Mouse (Mus musculus) MEL (cell line): ENCODE measurements at regions not wholly inside any gene's neighbourhood (a gene's known extent, or its start where the extent isn't known, plus 50 kb on each side); places are given as distances from the start of the nearest gene placed in this dataset.

ENCODE experiments used
- DNase-seq: peaks from one replicate; pipeline ENCODE4 v3.0.0; 2011; ENCODE audit warnings: low read depth, low spot score
- H3K27ac ChIP-seq: 2 replicates; pipeline ENCODE4 v1.5.1; 2012; ENCODE audit warnings: low read depth, mild to moderate bottlenecking, control low read depth, low read length, moderate library complexity; ENCODE audit not compliant: control insufficient read depth
- H3K27me3 ChIP-seq, 2 experiments: fragments of 150-350 bp in 1 of 2; sonication (generic) in 1 of 2; 2 replicates each; pipeline ENCODE4 v1.6.1; 2012; ENCODE audit warnings: low read length in 2 of 2, mild to moderate bottlenecking in 2 of 2, improper control_type of control experiment in 1 of 2, moderate library complexity in 1 of 2; ENCODE audit not compliant: insufficient read depth in 2 of 2, control insufficient read depth in 1 of 2
- H3K36me3 ChIP-seq, 2 experiments: 2 replicates each; pipeline ENCODE4 v1.6.1; 2012 to 2014; ENCODE audit warnings: low read length in 2 of 2, improper control_type of control experiment in 1 of 2, inconsistent platforms in 1 of 2, mild to moderate bottlenecking in 1 of 2; ENCODE audit not compliant: insufficient read depth in 2 of 2, control insufficient read depth in 1 of 2
- H3K4me1 ChIP-seq, 2 experiments: fragments of 150-350 bp in 1 of 2; sonication (generic) in 1 of 2; 2 replicates each; pipeline ENCODE4 v1.6.1; 2012; ENCODE audit warnings: low read length in 2 of 2, improper control_type of control experiment in 1 of 2, mild to moderate bottlenecking in 1 of 2; ENCODE audit not compliant: insufficient read depth in 2 of 2, control insufficient read depth in 1 of 2
- H3K4me3 ChIP-seq, 2 experiments: fragments of 150-350 bp in 1 of 2; sonication (generic) in 1 of 2; 2 replicates each; pipeline ENCODE4 v1.5.1; 2012; ENCODE audit warnings: low read depth in 2 of 2, low read length in 2 of 2, mild to moderate bottlenecking in 2 of 2, moderate library complexity in 2 of 2, control low read depth in 1 of 2, improper control_type of control experiment in 1 of 2; ENCODE audit not compliant: control insufficient read depth in 1 of 2, insufficient read depth in 1 of 2
- H3K79me2 ChIP-seq: 2 replicates; pipeline ENCODE4 v1.6.1; 2012; ENCODE audit warnings: mild to moderate bottlenecking, low read length, moderate library complexity; ENCODE audit not compliant: control insufficient read depth, poor library complexity, insufficient read depth
- H3K9ac ChIP-seq: 2 replicates; pipeline ENCODE4 v1.6.1; 2012; ENCODE audit warnings: low read depth, mild to moderate bottlenecking, control low read depth, low read length, moderate library complexity; ENCODE audit not compliant: control insufficient read depth, poor library complexity, severe bottlenecking
- H3K9me3 ChIP-seq: fragments of 150-350 bp; sonication (generic); replicated peaks from 2 replicates; pipeline ENCODE4 v1.6.1; 2012; ENCODE audit warnings: mild to moderate bottlenecking, low read length, improper control_type of control experiment, moderate library complexity; ENCODE audit not compliant: insufficient read depth
- CHD2 ChIP-seq: IDR thresholded peaks from 2 replicates; pipeline ENCODE4 v1.6.1; 2011; ENCODE audit warnings: low read length, improper control_type of control experiment
- CTCF ChIP-seq, 3 experiments: IDR thresholded peaks in 2 of 3; conservative IDR thresholded peaks in 1 of 3; 2 replicates each; pipeline ENCODE4 v1.5.1; 2011 to 2012; ENCODE audit warnings: low read length in 3 of 3, low read depth in 2 of 3, mild to moderate bottlenecking in 2 of 3, improper control_type of control experiment in 1 of 3, inconsistent platforms in 1 of 3, mixed read lengths in 1 of 3, moderate library complexity in 1 of 3; ENCODE audit not compliant: control insufficient read depth in 1 of 3, insufficient read depth in 1 of 3, poor library complexity in 1 of 3, severe bottlenecking in 1 of 3
- ELF1 ChIP-seq: IDR thresholded peaks from 2 replicates; pipeline ENCODE4 v1.6.1; 2014; ENCODE audit warnings: low read depth, mild to moderate bottlenecking, inconsistent platforms, low read length, improper control_type of control experiment, moderate library complexity
- EP300 ChIP-seq, 2 experiments: IDR thresholded peaks; 2 replicates each; pipeline ENCODE4 v1.6.1; 2011; ENCODE audit warnings: improper control_type of control experiment in 2 of 2, low read length in 2 of 2, low read depth in 1 of 2, mild to moderate bottlenecking in 1 of 2
- ETS1 ChIP-seq: IDR thresholded peaks from 2 replicates; pipeline ENCODE4 v1.6.1; 2012; ENCODE audit warnings: low read depth, mild to moderate bottlenecking, inconsistent platforms, low read length, improper control_type of control experiment, moderate library complexity
- GABPA ChIP-seq: IDR thresholded peaks from 2 replicates; pipeline ENCODE4 v1.6.1; 2012; ENCODE audit warnings: low read depth, mild to moderate bottlenecking, inconsistent platforms, low read length, improper control_type of control experiment, moderate library complexity
- GATA1 ChIP-seq: IDR thresholded peaks from 2 replicates; pipeline ENCODE4 v1.6.1; 2011; ENCODE audit warnings: low read depth, low read length, improper control_type of control experiment
- HCFC1 ChIP-seq: IDR thresholded peaks from 2 replicates; pipeline ENCODE4 v1.6.1; 2012; ENCODE audit warnings: low read depth, mild to moderate bottlenecking, inconsistent platforms, low read length, improper control_type of control experiment, moderate library complexity
- JUND ChIP-seq: IDR thresholded peaks from 2 replicates; pipeline ENCODE4 v1.6.1; 2011; ENCODE audit warnings: low read depth, mild to moderate bottlenecking, improper control_type of control experiment, low read length
- KAT2A ChIP-seq: conservative IDR thresholded peaks from 2 replicates; pipeline ENCODE4 v1.6.1; 2012; ENCODE audit warnings: low read depth, low read length, improper control_type of control experiment, inconsistent platforms
- MAFK ChIP-seq: IDR thresholded peaks from 2 replicates; pipeline ENCODE4 v1.6.1; 2011; ENCODE audit warnings: low read depth, mild to moderate bottlenecking, low read length, improper control_type of control experiment, borderline replicate concordance
- MAX ChIP-seq: IDR thresholded peaks from 2 replicates; pipeline ENCODE4 v1.6.1; 2011; ENCODE audit warnings: low read length, improper control_type of control experiment
- MEF2A ChIP-seq: IDR thresholded peaks from 2 replicates; pipeline ENCODE4 v1.6.1; 2014; ENCODE audit warnings: low read depth, mild to moderate bottlenecking, inconsistent platforms, low read length, improper control_type of control experiment; ENCODE audit not compliant: poor library complexity, insufficient replicate concordance, severe bottlenecking; ENCODE audit errors: extremely low read depth
- MYC ChIP-seq: IDR thresholded peaks from 2 replicates; pipeline ENCODE4 v1.6.1; 2011; ENCODE audit warnings: low read depth, mild to moderate bottlenecking, low read length, improper control_type of control experiment, moderate library complexity
- NRF1 ChIP-seq: IDR thresholded peaks from 2 replicates; pipeline ENCODE4 v1.6.1; 2014; ENCODE audit warnings: low read depth, mild to moderate bottlenecking, inconsistent platforms, low read length, improper control_type of control experiment, moderate library complexity; ENCODE audit not compliant: poor library complexity, insufficient read depth, severe bottlenecking
- POLR2AphosphoS2 ChIP-seq: IDR thresholded peaks from 2 replicates; pipeline ENCODE4 v1.6.1; 2011; ENCODE audit warnings: low read length, improper control_type of control experiment
- POLR2AphosphoS5 ChIP-seq: IDR thresholded peaks from 2 replicates; pipeline ENCODE4 v1.6.1; 2012; ENCODE audit warnings: low read depth, borderline replicate concordance, mild to moderate bottlenecking, inconsistent platforms, low read length, moderate library complexity, mixed read lengths
- RAD21 ChIP-seq: IDR thresholded peaks from 2 replicates; pipeline ENCODE4 v1.6.1; 2011; ENCODE audit warnings: mild to moderate bottlenecking, low read depth, low read length, improper control_type of control experiment
- RCOR1 ChIP-seq: IDR thresholded peaks from 2 replicates; pipeline ENCODE4 v1.6.1; 2012; ENCODE audit warnings: low read depth, mild to moderate bottlenecking, inconsistent platforms, low read length, improper control_type of control experiment
- SIN3A ChIP-seq: IDR thresholded peaks from 2 replicates; pipeline ENCODE4 v1.6.1; 2012; ENCODE audit warnings: low read length, improper control_type of control experiment, inconsistent platforms
- SMC3 ChIP-seq: IDR thresholded peaks from 2 replicates; pipeline ENCODE4 v1.6.1; 2011; ENCODE audit warnings: low read depth, low read length, improper control_type of control experiment
- TAL1 ChIP-seq: IDR thresholded peaks from 2 replicates; pipeline ENCODE4 v1.6.1; 2012; ENCODE audit warnings: mild to moderate bottlenecking, inconsistent platforms, low read length, moderate library complexity, mixed read lengths
- UBTF ChIP-seq: IDR thresholded peaks from 2 replicates; pipeline ENCODE4 v1.6.1; 2012; ENCODE audit warnings: low read depth, mild to moderate bottlenecking, inconsistent platforms, low read length, improper control_type of control experiment, moderate library complexity, borderline replicate concordance; ENCODE audit not compliant: insufficient read depth
- ZC3H11A ChIP-seq: IDR thresholded peaks from 2 replicates; pipeline ENCODE4 v1.6.1; 2012; ENCODE audit warnings: low read depth, mild to moderate bottlenecking, inconsistent platforms, low read length, improper control_type of control experiment
- ZKSCAN1 ChIP-seq: IDR thresholded peaks from 2 replicates; pipeline ENCODE4 v1.6.1; 2012; ENCODE audit warnings: low read depth, mild to moderate bottlenecking, inconsistent platforms, low read length, improper control_type of control experiment, moderate library complexity
- ZMIZ1 ChIP-seq: IDR thresholded peaks from 2 replicates; pipeline ENCODE4 v1.6.1; 2012; ENCODE audit warnings: low read depth, mild to moderate bottlenecking, inconsistent platforms, low read length, improper control_type of control experiment, moderate library complexity
- ZNF384 ChIP-seq: IDR thresholded peaks from 2 replicates; pipeline ENCODE4 v1.6.1; 2012; ENCODE audit warnings: low read depth, mild to moderate bottlenecking, inconsistent platforms, low read length, improper control_type of control experiment

GRCm38 (mm10) chr5:85793148-85793547 is 272.2 kb downstream of the Cenpc1 start:
- TF ChIP-seq UBTF (no peak), MYC (no peak), MEF2A (no peak), ZMIZ1 (no peak), MAFK (no peak), GATA1 (no peak), NRF1 (no peak), JUND (no peak), POLR2AphosphoS2 (no peak), ELF1 (no peak), KAT2A (no peak), ZNF384 (no peak), RCOR1 (no peak), POLR2AphosphoS5 (no peak), HCFC1 (no peak), EP300 (IDR thresholded peaks at IDR 0.05; ENCODE audit: low read depth in 1 of 2, low read length in 2 of 2) (no peak), CTCF (IDR thresholded peaks at IDR 0.05 in 2 of 3, conservative IDR thresholded peaks at IDR 0.05 in 1 of 3; ENCODE audit: control insufficient read depth in 1 of 3, insufficient read depth in 1 of 3, low read depth in 2 of 3, low read length in 3 of 3, poor library complexity in 1 of 3, severe bottlenecking in 1 of 3) (no peak), GABPA (no peak), CHD2 (no peak), SIN3A (no peak)
- no peak for DNase-seq
- no peak overlapping the region for H3K9ac ChIP-seq

GRCm38 (mm10) chr5:85780730-85781454 is 284.5 kb downstream of the Cenpc1 start:
- H3K9ac ChIP-seq: no peak overlapping the region

More at GRCm38 (mm10) chr5:85793148-85793547, 272.2 kb downstream of the Cenpc1 start:
- Histone ChIP-seq H3K4me3 (no peak overlapping the region), H3K36me3 (no peaks in the 10 kb centered on the region), H3K27me3 (no peaks in the 10 kb centered on the region), H3K27ac (no peak overlapping the region), H3K4me1 (no peaks in the 10 kb centered on the region), H3K79me2 (no peaks in the 10 kb centered on the region), H3K9me3 (no peaks in the 10 kb centered on the region)

More at GRCm38 (mm10) chr5:85780730-85781454, 284.5 kb downstream of the Cenpc1 start:
- Histone ChIP-seq H3K4me1 (no peaks in the 10 kb centered on the region), H3K27me3 (no peaks in the 10 kb centered on the region), H3K36me3 (no peaks in the 10 kb centered on the region), H3K27ac (no peak overlapping the region), H3K79me2 (no peaks in the 10 kb centered on the region), H3K4me3 (no peak overlapping the region), H3K9me3 (no peaks in the 10 kb centered on the region)
- TF ChIP-seq SMC3 (no peak), MAX (no peak), RCOR1 (no peak), ZKSCAN1 (no peak), RAD21 (no peak), CHD2 (no peak), UBTF (no peak), MYC (no peak), NRF1 (no peak), ZC3H11A (no peak), TAL1 (no peak), ETS1 (no peak)
- no peak for DNase-seq
